Mouse (Mus musculus) megakaryocyte, embryonic 14.5 days (primary cell): ENCODE measurements around the gene Mob1a.

Experiments used
- FLI1 ChIP-seq: IDR thresholded peaks from 2 replicates; pipeline ENCODE4 v1.6.1; 2012; ENCODE audit warnings: low read length, inconsistent platforms, mixed read lengths
- GATA1 ChIP-seq: IDR thresholded peaks from 3 replicates; pipeline ENCODE4 v1.6.1; 2012; ENCODE audit warnings: mixed read lengths, low read length, inconsistent platforms, borderline replicate concordance

DNA sequence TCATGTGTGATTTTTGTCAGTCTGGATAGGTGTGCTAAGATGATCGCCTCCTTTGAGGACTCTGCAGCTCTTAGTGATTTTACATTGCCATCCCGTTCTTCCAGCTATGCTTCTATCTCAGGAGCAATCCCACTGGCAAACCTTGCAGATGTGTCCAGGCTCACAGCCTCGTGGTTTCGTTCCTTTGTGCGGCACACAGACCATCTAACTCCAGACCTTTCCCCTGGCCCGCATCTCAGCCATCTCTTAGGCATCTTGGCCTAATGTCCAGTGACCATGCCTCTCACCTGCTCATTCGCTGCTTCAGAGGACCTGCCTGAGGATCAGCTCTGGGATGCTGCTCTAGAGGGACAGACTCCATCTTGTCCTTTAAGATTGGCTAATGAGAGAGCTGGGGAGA, 24.4 kb downstream of the Mob1a start:
- no peak for TF ChIP-seq GATA1
- no peak for TF ChIP-seq FLI1
